Mouse (Mus musculus) CH12.LX (cell line): ENCODE results near the gene Samd4.
A peak's percentile ranks its signal among the peaks of the same experiment; 100 is the strongest.

ENCODE experiments used
- CTCF ChIP-seq, 2 experiments: IDR thresholded peaks in 1 of 2; conservative IDR thresholded peaks in 1 of 2; 2 replicates each; pipeline ENCODE4 v1.5.1; 2011 to 2012; ENCODE audit warnings: low read depth in 2 of 2, low read length in 2 of 2, improper control_type of control experiment in 1 of 2, inconsistent platforms in 1 of 2, mild to moderate bottlenecking in 1 of 2, moderate library complexity in 1 of 2
- E2F4 ChIP-seq: IDR thresholded peaks from 2 replicates; pipeline ENCODE4 v1.6.1; 2011; ENCODE audit warnings: low read depth, low read length, improper control_type of control experiment; ENCODE audit not compliant: insufficient replicate concordance
- EP300 ChIP-seq: IDR thresholded peaks from 2 replicates; pipeline ENCODE4 v1.6.1; 2011; ENCODE audit warnings: low read length, improper control_type of control experiment
- HCFC1 ChIP-seq: IDR thresholded peaks from 2 replicates; pipeline ENCODE4 v1.6.1; 2012; ENCODE audit warnings: low read depth, mild to moderate bottlenecking, inconsistent platforms, low read length, improper control_type of control experiment
- IRF4 ChIP-seq: IDR thresholded peaks from 2 replicates; pipeline ENCODE4 v1.6.1; 2014; ENCODE audit warnings: low read depth, mild to moderate bottlenecking, inconsistent platforms, low read length, improper control_type of control experiment
- JUND ChIP-seq: conservative IDR thresholded peaks from 2 replicates; pipeline ENCODE4 v1.6.1; 2011; ENCODE audit warnings: low read depth, low read length, improper control_type of control experiment
- KAT2A ChIP-seq: IDR thresholded peaks from 2 replicates; pipeline ENCODE4 v1.6.1; 2012; ENCODE audit warnings: low read length, improper control_type of control experiment, inconsistent platforms; ENCODE audit not compliant: insufficient replicate concordance
- MAFK ChIP-seq: IDR thresholded peaks from 2 replicates; pipeline ENCODE4 v1.6.1; 2011; ENCODE audit warnings: low read length, improper control_type of control experiment; ENCODE audit not compliant: insufficient replicate concordance
- NELFE ChIP-seq: IDR thresholded peaks from 2 replicates; pipeline ENCODE4 v1.6.1; 2011; ENCODE audit warnings: low read depth, low read length, improper control_type of control experiment
- POLR2A ChIP-seq: IDR thresholded peaks from 2 replicates; pipeline ENCODE4 v1.6.1; 2011; ENCODE audit warnings: low read depth, mild to moderate bottlenecking, improper control_type of control experiment, low read length
- RAD21 ChIP-seq: IDR thresholded peaks from 2 replicates; pipeline ENCODE4 v1.6.1; 2011; ENCODE audit warnings: low read depth, mild to moderate bottlenecking, low read length, improper control_type of control experiment, moderate library complexity
- TBP ChIP-seq: conservative IDR thresholded peaks from 2 replicates; pipeline ENCODE4 v1.6.1; 2011; ENCODE audit warnings: low read depth, low read length, improper control_type of control experiment
- TCF12 ChIP-seq: IDR thresholded peaks from 2 replicates; pipeline ENCODE4 v1.6.1; 2014; ENCODE audit warnings: low read depth, mild to moderate bottlenecking, inconsistent platforms, low read length, improper control_type of control experiment
- USF2 ChIP-seq: conservative IDR thresholded peaks from 2 replicates; pipeline ENCODE4 v1.6.1; 2011; ENCODE audit warnings: low read depth, low read length, improper control_type of control experiment

DNA sequence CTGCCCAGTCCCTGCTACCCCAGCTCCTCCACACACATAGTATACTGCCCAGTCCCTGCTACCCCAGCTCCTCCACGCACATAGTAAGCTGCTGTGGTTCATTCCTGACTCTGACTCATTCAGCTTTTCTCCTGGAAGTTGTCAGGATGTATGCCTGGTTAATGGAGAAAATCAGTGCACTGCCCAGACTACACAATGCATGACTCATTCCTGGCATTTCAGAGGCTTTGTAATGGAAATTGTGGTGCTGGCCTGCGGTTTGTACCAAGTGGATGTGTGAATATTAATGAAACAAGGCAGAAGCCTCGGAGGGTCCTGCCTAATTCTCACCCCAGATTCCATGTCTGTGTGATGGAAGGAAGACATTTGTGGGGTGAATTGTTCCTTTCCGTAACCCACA is 107.0 kb downstream of the Samd4 start:
- TF ChIP-seq CTCF (conservative IDR thresholded peaks at IDR 0.05 in 1 of 2, IDR thresholded peaks at IDR 0.05 in 1 of 2; ENCODE audit: low read depth in 2 of 2, low read length in 2 of 2): no peak
- peak; percentile 53 for TF ChIP-seq EP300
- peak; percentile 14; the same call in 1 of the 2 replicates for TF ChIP-seq IRF4
- no peak for TF ChIP-seq TCF12
- no peak for TF ChIP-seq KAT2A
- TF ChIP-seq RAD21: no peak
- no peak for TF ChIP-seq POLR2A
- no peak for TF ChIP-seq HCFC1
- TF ChIP-seq MAFK: no peak
- TF ChIP-seq NELFE: no peak
- TF ChIP-seq USF2: no peak
- peak; percentile 57; the same call in 1 of the 2 replicates for TF ChIP-seq JUND
- no peak for TF ChIP-seq TBP
- no peak for TF ChIP-seq E2F4
